Mouse (Mus musculus) megakaryocyte-erythroid progenitor cell, adult 5-6 weeks (primary cell): ENCODE measurements around the gene Thegl. TPM values are rescaled to one million over a fixed set of nuclear protein-coding genes. Genes with fewer than 3 reads are reported as not detected.

Experiments used
- ATAC-seq: replicated peaks from 2 replicates; pipeline ENCODE4 v1.8.0; 2016; ENCODE audit warnings: mild to moderate bottlenecking, inconsistent platforms; ENCODE audit not compliant: severe bottlenecking, poor library complexity, low FRiP score, low TSS enrichment
- total RNA-seq, 2 experiments: library from RNA; stranded (forward) in 1 of 2; stranded (reverse) in 1 of 2; fragments of 200-1000, 215-1000 nt in 1 of 2; fragments of >200 nt in 1 of 2; fragmentation: Nextera tagmentation in 1 of 2; gene quantifications; 2 replicates each; pipeline ENCODE4 v1.2.3; 2014 to 2017

The Thegl gene
- total RNA-seq, 2 experiments from 2014 or later, result 1.0 to 1.6 TPM

DNA sequence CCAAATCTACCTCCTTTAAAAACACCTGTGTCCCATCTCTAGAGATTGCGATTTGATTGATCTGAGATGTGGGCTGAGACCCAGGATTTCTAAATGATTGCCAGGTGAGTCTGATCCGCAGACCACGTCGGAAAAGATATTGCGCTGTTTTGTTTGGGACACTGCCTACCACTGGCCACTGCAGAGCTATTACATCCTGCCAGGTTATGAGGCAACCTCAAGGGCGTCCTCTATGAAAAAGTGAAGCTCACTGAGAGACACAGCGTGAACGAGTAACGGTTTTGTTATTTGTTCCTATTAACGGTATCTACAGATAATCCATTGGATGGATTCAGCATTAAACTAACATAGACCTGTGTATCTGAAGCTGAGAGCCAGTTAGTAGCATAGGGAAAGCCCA is 22.6 kb downstream of the Thegl start:
- no peak for ATAC-seq

DNA sequence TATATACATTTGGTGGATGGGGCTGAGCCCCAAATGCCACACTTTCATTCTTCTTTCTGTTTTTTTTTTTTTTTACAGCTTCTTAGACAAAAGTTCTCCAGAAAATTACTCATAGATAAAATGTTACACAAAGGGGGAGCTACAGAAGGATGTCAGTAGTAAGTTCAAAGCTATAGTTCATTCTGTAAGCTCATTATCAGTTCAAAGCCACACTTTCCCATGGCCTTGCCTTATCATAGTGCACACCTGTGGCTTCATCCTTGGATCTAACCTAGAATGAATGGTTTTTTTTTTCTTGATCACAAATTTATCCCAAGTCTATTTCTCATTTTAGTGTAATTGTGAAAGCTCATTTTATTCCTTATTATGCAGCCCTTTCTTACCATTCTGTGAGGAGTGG is 23.6 kb downstream of the Thegl start:
- ATAC-seq, result no peak

DNA sequence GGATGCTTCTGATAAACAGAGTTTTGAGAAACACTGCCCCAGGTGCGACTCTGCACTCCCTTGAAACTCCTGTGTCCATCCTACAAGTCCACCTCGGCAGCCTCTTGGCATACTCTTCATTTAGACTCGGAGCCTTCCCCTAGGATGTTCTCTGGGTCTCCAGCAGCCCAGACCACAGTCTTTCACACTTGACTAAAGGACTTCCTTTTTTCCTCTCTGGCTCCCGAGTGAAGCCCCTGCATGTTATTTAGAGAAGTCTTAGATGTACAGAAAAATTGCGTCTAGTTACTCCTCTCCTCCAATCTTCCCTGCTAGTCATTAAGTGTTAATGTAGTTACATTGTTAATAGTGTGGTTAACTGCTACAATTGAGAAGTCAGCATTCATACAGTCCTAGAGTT is 28.5 kb downstream of the Thegl start:
- no peak for ATAC-seq

DNA sequence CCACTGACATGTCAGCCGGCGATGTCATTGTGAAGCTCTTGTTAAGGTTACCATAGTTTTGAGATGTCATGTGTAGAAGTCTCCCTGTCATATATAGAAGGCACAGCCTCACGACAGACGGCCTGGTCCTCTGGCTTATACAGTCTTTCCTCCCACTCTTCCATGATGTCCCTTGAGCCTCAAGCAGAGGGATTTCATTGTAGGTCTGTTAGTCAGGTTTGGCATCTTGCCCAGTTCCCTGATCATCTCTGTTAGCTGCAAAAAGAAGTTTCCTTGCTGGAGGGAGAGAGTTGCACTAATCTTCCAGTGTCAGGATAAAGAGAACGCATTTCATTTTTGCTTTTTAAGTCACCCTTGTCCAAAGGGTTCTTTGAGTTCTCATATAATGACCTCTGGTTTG is 36.8 kb downstream of the Thegl start:
- no peak for ATAC-seq

DNA sequence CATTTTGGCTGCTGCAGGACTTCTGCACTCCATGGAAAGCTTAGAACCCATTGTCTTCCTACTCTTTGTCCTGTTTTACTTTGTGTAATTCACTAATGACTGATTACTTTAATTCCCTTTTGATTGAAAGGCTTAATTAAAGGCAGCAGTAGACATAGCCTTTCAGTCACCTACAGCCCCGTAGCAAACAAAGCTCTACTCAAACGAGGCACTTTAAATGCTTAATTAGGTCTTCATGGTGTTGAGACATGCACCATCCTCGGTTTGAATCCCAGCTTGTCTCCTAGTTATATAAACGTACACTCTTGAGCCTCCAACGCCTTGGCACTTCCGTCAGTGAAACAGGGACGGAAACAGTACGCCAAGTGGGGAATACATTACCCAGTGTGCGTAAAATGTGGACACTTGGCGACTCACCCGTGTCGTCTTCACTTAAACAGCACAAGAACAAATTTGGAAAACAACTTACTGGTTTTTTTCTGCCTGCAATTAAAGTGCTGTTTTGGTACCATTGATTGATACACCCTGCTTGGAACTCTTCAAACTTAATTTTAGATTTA is 41.1 kb downstream of the Thegl start:
- ATAC-seq, result no peak

DNA sequence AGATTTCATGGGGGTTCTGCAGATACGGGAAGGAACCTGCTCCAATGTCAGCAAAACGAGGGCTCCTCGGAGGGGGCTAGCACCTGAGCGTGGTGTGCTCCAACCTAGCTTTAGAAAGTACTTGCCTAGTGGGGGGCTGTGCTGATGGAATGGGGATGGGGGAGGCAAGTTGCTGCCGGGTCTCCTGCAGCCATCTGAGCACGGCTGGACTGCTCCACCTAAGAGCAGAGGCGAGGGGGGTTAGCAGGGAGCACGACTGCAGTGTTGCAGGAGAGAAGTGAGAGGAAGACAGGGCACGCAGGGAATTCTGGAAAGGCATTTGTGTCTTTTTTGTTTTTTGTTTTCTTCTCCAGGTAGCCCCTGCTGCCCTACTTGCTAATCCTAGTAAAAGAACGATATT is 44.5 kb downstream of the Thegl start:
- no peak for ATAC-seq

DNA sequence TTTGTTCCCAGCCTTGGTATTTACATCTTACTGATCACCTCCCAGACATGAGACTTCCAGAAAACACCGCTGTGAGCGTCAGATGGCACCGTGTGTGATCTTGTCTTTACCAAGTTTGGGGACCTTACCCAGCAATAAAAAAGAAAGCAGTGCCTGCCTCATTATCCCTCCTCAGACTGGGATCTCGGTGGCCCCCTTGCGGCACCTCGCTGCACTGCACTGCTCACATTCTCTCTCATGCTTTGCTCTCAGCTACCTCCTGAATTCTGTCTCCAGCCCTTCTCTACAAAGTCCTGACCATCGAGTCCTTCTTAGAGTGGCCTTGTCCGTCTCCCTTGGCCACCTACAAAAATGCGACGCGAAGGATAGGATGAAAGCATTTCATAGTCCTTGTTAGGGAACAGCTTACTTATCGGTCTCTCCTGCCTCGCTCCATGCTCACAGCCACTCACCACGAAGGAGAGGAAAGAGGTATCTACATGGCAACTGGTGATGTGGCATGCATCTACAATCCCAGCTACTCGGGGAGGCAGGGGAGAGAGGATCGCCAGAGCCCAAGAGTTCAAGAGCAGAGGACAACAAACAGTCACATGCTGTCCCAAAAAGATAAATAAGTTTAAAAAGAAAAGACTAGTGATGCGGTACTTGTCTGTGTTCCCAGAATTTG is 45.7 kb downstream of the Thegl start:
- ATAC-seq, result peak; percentile 90

DNA sequence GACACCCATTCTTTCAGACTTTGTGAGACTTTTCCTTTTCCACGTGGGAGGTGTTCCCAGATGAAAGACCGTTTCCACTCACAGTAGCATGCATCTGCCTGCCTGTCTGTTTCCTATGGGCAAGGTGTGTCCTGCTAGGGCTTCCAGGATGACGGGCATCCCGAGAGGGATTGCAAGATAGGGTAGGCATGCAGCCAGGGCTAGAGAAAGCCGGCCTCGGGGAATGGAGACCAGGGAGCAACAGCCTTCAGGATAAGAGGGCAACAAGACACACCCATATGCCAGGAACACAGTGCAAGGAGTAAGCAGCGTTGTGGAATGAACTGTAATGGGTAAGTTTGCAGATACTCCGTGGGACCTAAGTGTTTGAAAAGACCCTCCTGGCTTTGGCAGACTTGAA is 51.5 kb downstream of the Thegl start:
- no peak for ATAC-seq

DNA sequence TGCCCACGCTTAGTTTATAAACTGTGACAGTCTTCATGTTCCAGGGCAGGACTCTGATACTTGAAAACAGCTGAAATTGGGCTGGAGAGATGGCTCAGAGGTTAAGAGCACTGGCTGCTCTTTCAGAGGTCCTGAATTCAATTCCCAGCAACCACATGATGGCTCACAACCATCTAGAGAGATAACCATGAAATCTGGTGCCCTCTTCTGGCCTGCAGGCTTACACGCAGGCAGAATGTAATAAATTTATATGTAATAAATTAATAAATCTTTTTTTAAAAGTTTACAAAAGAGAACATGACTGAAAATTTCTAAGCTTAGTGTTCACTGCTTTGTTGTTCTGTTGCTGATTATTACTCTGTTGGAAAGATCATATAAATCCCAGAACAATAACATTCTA is 55.2 kb downstream of the Thegl start:
- no peak for ATAC-seq

DNA sequence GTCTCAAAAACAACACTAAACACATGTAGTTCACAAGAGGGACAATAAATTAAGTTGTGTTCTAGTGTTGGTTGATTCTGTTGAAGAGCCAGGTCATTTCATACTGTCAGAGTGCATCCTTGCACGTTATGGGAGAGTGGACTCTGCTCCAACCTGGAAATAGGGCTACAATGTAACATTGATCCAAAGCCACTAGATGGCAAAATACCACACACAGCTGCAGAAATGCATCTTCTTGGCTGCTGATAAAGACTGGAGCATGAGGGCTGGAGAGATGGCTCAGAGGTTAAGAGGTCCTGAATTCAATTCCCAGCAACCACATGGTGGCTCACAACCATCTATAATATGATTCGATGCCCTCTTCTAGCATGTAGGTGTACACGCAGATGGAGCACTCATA is 55.8 kb downstream of the Thegl start:
- no peak for ATAC-seq

DNA sequence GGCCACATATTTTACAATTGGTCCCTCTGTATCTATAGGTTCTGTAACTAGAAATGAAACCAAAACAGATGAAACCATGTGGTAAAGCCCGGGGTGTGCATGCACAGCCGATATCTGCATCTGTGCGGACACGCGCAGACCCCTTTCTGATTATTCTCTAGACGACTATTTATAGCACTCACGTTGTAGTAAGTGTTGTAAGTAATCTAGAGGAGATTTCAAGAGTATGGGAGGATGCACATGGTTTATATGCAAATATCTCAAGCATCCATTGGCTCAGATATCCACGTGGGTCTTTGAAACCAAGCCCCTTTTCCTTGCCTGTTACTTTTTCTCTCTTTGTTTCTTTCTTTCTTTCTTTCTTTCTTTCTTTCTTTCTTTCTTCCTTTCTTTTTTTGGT is 58.0 kb downstream of the Thegl start:
- ATAC-seq, result no peak

DNA sequence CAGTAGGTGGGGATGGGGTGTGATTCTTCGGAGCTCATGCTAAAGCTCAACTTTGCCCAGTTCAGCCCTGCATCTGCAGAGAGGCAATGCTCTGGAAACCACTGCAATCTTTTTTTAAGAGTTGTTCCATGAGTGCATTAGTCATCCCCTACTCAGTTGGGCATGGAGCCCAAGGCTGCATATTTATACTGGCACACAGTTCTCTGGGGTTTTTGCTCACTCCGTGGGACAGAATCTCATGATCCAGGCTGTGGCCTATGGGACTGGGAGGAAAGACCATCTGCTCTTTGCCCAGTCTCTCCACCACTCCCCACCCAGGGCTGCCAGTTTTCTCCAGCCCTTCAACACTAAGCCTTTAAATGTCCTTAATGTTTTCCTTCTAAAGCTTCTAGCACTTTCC is 59.1 kb downstream of the Thegl start:
- ATAC-seq, result no peak

DNA sequence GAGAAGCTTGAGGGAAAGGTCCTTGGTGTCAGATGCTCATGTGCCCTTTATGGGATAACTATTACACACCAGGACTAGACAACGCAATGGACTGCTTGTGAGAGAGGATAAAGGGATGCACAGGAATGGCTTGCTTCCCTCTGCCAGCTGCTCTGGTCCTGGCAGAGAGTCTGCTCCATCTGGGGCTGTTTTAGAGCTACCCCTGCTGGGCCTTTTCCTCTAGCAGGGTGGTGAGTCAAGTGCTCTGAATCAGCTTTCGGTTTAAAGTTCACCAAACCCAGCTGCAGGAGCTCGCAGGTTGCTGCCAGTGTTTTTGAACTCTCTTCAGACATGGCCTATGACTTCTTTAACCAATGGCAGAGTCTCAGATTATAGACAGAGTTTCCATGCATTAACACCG is 60.1 kb downstream of the Thegl start:
- no peak for ATAC-seq

DNA sequence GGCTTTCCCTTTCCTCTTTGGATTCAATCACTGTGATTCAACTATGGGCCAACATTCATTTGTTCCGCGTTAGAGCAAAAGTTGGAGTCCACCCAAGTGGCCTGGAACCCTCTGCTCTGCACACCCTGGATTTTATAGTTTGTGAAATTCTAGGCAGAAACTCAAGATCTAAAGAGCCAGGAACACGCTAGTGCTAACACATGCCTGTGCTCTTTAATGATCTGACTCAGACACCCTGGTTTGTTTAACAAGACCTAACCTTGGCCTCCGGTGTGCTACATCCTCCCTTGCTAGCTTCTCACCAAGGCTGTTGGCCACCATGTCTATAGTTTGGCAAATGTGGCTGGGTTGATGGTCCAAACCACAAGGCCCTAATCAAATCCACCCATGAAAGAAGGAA is 64.9 kb downstream of the Thegl start:
- no peak for ATAC-seq

DNA sequence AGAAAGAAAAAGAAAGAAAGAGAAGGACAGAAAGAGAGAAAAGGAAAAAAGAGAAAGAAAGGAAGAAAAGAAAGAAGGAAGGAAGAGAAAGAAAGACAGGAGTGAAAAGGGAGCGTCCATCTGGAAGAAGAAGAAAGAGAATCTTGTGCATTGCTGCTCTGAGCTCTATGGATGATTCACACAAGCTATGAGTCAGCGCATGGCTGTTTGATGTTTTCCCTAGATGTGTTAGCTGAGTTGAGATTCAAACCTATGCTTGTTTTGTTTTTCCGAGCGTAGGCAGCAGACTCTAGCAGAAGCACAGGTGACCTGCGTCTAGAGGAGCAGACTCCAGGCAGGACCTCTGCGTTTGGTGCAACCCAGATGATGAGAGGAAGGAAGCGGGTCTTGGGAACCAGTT is 66.9 kb downstream of the Thegl start:
- no peak for ATAC-seq

DNA sequence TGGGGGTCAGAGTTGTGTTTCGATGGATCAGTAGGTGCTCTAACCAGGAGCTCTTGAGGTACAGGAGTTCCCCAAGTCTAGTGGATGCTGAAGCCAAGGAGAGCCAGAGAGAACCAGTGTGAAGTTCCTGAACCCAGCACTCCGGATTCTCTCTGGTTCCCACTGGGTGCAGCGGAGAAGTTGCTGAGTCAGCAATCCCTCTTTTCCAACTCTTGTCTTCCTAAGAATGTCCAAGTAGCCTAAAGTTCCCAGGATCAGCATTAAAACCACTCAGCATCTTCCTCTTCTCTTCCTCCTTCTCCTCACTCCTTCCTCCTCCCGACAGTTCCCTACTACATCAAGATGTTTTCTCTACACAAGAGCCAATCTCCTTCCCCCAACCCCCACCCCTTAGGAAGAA is 68.6 kb downstream of the Thegl start:
- ATAC-seq, result no peak

DNA sequence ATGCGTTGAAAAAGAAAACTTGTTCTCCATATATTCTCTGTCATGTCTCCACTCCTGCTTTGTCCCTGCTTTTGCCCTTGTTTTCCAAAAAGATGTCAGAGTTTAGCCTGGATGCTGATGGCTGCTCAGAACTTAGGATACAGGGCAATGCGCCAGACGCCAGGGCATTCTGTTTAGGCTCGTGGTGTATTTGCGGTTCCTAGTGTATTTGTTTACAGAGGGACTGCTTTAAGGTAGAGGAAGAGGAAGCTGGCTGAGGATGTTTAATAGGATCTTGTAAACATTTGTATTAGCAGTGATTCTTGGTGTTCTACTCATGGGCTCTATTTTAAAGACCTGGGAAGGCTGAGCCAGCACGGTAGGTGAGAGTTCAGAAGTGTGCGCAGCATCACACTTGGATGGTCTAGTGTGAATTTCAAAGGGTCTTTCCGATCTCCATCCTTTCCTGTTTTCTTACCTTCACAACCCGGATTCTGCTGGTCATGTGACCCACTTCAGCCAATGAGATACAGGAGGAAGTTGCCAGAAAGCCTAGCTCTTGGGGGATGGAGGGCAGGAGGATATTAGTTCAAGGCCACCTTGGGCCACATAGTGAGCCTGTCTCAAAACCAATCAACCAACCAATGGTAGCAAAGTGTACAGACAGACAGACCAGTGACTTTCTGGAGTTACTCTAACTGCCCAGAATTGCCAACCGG is 70.1 kb downstream of the Thegl start:
- ATAC-seq, result no peak

DNA sequence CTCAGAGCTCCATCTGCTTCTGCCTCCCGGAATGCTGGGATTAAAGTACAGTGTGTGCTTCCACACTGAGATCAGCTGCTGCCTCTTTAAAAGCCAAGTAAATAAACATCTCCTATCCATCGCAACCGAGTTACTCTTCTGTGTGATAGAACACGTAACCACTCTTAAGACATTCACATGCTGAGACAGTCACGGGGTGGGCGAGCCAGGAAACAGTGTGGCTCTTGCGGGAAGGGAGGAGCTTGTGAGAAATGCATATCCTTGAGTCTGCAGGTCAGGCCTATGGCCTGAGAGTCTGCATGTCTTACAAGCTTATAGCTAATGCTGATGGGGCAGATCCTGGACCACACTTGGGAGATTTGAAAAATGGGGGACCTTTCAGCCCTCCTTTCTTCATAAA is 70.7 kb downstream of the Thegl start:
- ATAC-seq, result no peak

DNA sequence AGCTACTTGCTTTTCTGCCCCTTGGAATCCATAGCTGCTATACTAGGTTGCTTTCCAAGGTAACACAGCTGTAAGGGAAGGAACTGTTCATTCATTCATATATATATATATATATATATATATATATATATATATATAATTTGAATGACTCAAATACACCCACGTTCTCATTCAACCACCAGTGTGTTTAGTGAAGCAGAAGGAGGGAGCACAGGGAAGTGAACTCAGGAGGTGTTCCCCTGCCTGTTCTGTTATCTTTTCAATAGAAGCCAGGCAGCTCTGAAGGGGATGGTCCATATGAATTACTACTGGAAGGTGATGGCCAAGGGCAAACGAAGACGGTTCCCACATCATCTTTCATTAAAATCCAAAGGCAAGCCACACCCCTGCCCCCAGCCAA is 71.3 kb downstream of the Thegl start:
- no peak for ATAC-seq

DNA sequence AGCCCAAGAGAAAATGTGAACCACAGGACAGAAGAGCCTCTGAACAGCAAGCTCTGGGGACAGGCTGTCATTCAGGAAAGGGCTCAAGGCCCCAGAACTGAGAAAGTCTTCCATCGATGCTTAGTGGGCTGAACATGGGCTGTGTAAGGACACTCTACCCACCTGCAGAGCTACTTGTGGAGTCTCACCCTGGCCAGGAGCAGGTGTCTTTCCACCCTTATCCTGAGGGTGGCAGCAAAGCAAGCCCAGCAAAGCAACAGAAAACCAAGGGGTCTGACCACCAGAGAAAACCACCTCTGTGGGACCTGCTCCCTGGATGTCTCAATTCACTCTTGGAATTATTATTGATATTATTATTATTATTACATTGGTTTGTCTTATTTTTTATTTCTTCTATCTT is 73.5 kb downstream of the Thegl start:
- ATAC-seq, result peak; percentile 62; the same call in 1 of the 2 replicates

DNA sequence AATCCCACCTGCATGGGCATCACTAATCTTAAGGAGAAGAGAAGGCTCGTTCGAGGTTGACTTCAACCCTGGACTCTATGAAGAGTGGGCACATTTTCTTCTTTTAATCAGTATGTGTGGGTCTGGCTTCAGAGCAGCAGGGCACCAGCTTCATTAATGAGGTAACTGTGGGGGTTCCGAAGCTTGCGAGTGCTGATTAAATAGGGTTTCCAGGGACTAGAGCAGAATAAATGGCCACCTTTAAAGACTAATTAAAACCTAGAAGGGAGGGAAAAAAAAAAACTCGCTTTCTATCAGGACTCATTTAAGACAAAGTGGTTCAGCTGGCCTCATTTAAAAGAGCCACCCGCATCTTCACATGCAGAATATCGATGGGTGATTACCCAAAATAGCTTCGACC is 74.1 kb downstream of the Thegl start:
- no peak for ATAC-seq
